Mouse (Mus musculus) forebrain, embryonic 15.5 days (tissue): ENCODE measurements at regions not wholly inside any gene's neighbourhood (a gene's known extent, or its start where the extent isn't known, plus 50 kb on each side); places are given as distances from the start of the nearest gene placed in this dataset.

ENCODE experiments used
- ATAC-seq: fragments of 200-750 bp; cut with Nextera tagmentation; replicated peaks from 2 replicates; pipeline ENCODE4 v1.8.0; 2017; ENCODE audit warnings: mild to moderate bottlenecking, moderate TSS enrichment, moderate library complexity
- H3K27ac ChIP-seq: fragments of 300-500 bp; sonication (generic); replicated peaks from 2 replicates; pipeline ENCODE4 v1.5.1; 2015; ENCODE audit warnings: mild to moderate bottlenecking, inconsistent platforms
- H3K27me3 ChIP-seq: fragments of 300-500 bp; sonication (generic); 2 replicates; pipeline ENCODE4 v1.6.1; 2015; ENCODE audit warnings: inconsistent platforms
- H3K36me3 ChIP-seq: fragments of 300-500 bp; sonication (generic); 2 replicates; pipeline ENCODE4 v1.6.1; 2015; ENCODE audit warnings: mild to moderate bottlenecking, inconsistent platforms
- H3K4me1 ChIP-seq: fragments of 300-500 bp; sonication (generic); 2 replicates; pipeline ENCODE4 v1.6.1; 2015; ENCODE audit warnings: inconsistent platforms
- H3K4me2 ChIP-seq: fragments of 300-500 bp; sonication (generic); replicated peaks from 2 replicates; pipeline ENCODE4 v1.6.1; 2015; ENCODE audit warnings: mild to moderate bottlenecking, inconsistent platforms
- H3K4me3 ChIP-seq: fragments of 300-500 bp; sonication (generic); 2 replicates; pipeline ENCODE4 v1.5.1; 2015; ENCODE audit warnings: mild to moderate bottlenecking, inconsistent platforms
- H3K9ac ChIP-seq: fragments of 300-500 bp; sonication (generic); replicated peaks from 2 replicates; pipeline ENCODE4 v1.6.1; 2015; ENCODE audit warnings: mild to moderate bottlenecking, inconsistent platforms
- H3K9me3 ChIP-seq: fragments of 300-500 bp; sonication (generic); 2 replicates; pipeline ENCODE4 v1.6.1; 2016; ENCODE audit warnings: inconsistent platforms
- WGBS: fragments of 180-500 bp; shearing (Covaris S2); methylation state at CpG from one replicate; pipeline ENCODE4 v1.1.7; 2015; ENCODE audit warnings: mixed read lengths; 5-methylcytosine and 5-hydroxymethylcytosine counted together

- H3K4me3 ChIP-seq, result no peak overlapping the region
- no peaks in the 10 kb centered on the region for H3K27me3 ChIP-seq
- H3K36me3 ChIP-seq, result no peaks in the 10 kb centered on the region
- H3K9me3 ChIP-seq, result no peaks in the 10 kb centered on the region
- no peak overlapping the region for H3K9ac ChIP-seq
- peaks cover 18% of the 10 kb centered on the region for H3K4me1 ChIP-seq
- H3K4me2 ChIP-seq, result 0 out of 2 replicates have a peak overlapping the region, but pooled peaks have one; percentile 2
- no peak overlapping the region for H3K27ac ChIP-seq
- ATAC-seq, result peak; percentile 90
- WGBS, result 27% methylated on average over 8 of the region's 8 CpGs
Observed at GRCm38 (mm10) chr4:35372528-35373212, 146.7 kb upstream of the C9orf72 start.

GRCm38 (mm10) chr4:35364161-35364560, 138.2 kb upstream of the C9orf72 start:
- no peaks in the 10 kb centered on the region for H3K9me3 ChIP-seq
- H3K4me3 ChIP-seq, result no peak overlapping the region
- H3K4me1 ChIP-seq, result 0 out of 2 replicates have a peak, but pooled peaks cover 1% of the 10 kb centered on the region
- H3K36me3 ChIP-seq, result no peaks in the 10 kb centered on the region
- H3K9ac ChIP-seq, result no peak overlapping the region
- WGBS, result 71% methylated on average over 7 of the region's 7 CpGs
- H3K27me3 ChIP-seq, result no peaks in the 10 kb centered on the region
- H3K4me2 ChIP-seq, result no peak overlapping the region
- no peak overlapping the region for H3K27ac ChIP-seq
- no peak for ATAC-seq

- ATAC-seq, result no peak
- Histone ChIP-seq H3K27ac (no peak overlapping the region), H3K9me3 (no peaks in the 10 kb centered on the region), H3K4me2 (no peak overlapping the region), H3K4me3 (no peak overlapping the region), H3K4me1 (0 out of 2 replicates have a peak, but pooled peaks cover 2% of the 10 kb centered on the region), H3K9ac (no peak overlapping the region), H3K27me3 (no peaks in the 10 kb centered on the region), H3K36me3 (no peaks in the 10 kb centered on the region)
- WGBS, result 80% methylated on average over 3 of the region's 3 CpGs
Observed at GRCm38 (mm10) chr4:35362176-35362575, 136.2 kb upstream of the C9orf72 start.

- Histone ChIP-seq H3K9me3 (no peaks in the 10 kb centered on the region), H3K9ac (no peak overlapping the region), H3K4me1 (peaks cover 6% of the 10 kb centered on the region; the same call in 1 of the 2 replicates), H3K4me2 (no peak overlapping the region), H3K4me3 (no peak overlapping the region), H3K27me3 (no peaks in the 10 kb centered on the region), H3K36me3 (no peaks in the 10 kb centered on the region), H3K27ac (no peak overlapping the region)
- WGBS, result 84% methylated on average over 3 of the region's 3 CpGs
- no peak for ATAC-seq
Observed at GRCm38 (mm10) chr4:35359376-35359775, 133.4 kb upstream of the C9orf72 start.

GRCm38 (mm10) chr4:35356904-35357563, 131.1 kb upstream of the C9orf72 start:
- H3K27ac ChIP-seq, result peak overlapping the region; percentile 17; the same call in 1 of the 2 replicates
- peaks cover 9% of the 10 kb centered on the region for H3K4me1 ChIP-seq
- H3K36me3 ChIP-seq, result no peaks in the 10 kb centered on the region
- no peak overlapping the region for H3K4me2 ChIP-seq
- no peak overlapping the region for H3K4me3 ChIP-seq
- ATAC-seq, result peak; percentile 92
- no peaks in the 10 kb centered on the region for H3K9me3 ChIP-seq
- no peaks in the 10 kb centered on the region for H3K27me3 ChIP-seq
- 56% methylated on average over 12 of the region's 12 CpGs for WGBS
- H3K9ac ChIP-seq, result no peak overlapping the region

GRCm38 (mm10) chr4:35356051-35356450, 130.1 kb upstream of the C9orf72 start:
- no peak overlapping the region for H3K4me3 ChIP-seq
- H3K36me3 ChIP-seq, result no peaks in the 10 kb centered on the region
- no peak overlapping the region for H3K9ac ChIP-seq
- peaks cover 9% of the 10 kb centered on the region for H3K4me1 ChIP-seq
- 92% methylated on average over 6 of the region's 6 CpGs for WGBS
- no peak for ATAC-seq
- H3K27ac ChIP-seq, result no peak overlapping the region
- no peaks in the 10 kb centered on the region for H3K27me3 ChIP-seq
- no peak overlapping the region for H3K4me2 ChIP-seq
- no peaks in the 10 kb centered on the region for H3K9me3 ChIP-seq

GRCm38 (mm10) chr4:35354046-35354445, 128.1 kb upstream of the C9orf72 start:
- Histone ChIP-seq H3K27ac (no peak overlapping the region), H3K27me3 (no peaks in the 10 kb centered on the region), H3K9me3 (no peaks in the 10 kb centered on the region), H3K4me2 (no peak overlapping the region), H3K9ac (no peak overlapping the region), H3K4me3 (no peak overlapping the region), H3K36me3 (no peaks in the 10 kb centered on the region), H3K4me1 (peaks cover 9% of the 10 kb centered on the region)
- 67% methylated on average over 14 of the region's 14 CpGs for WGBS
- no peak for ATAC-seq

GRCm38 (mm10) chr4:35352606-35353005, 126.6 kb upstream of the C9orf72 start:
- H3K27me3 ChIP-seq, result no peaks in the 10 kb centered on the region
- no peak overlapping the region for H3K4me2 ChIP-seq
- no peak overlapping the region for H3K9ac ChIP-seq
- H3K4me3 ChIP-seq, result no peak overlapping the region
- H3K9me3 ChIP-seq, result no peaks in the 10 kb centered on the region
- WGBS, result 73% methylated on average over 1 of the region's 1 CpGs
- H3K36me3 ChIP-seq, result no peaks in the 10 kb centered on the region
- no peak overlapping the region for H3K27ac ChIP-seq
- peaks cover 9% of the 10 kb centered on the region for H3K4me1 ChIP-seq
- ATAC-seq, result no peak

GRCm38 (mm10) chr4:35350465-35350864, 124.5 kb upstream of the C9orf72 start:
- ATAC-seq, result no peak
- no peaks in the 10 kb centered on the region for H3K36me3 ChIP-seq
- peaks cover 3% of the 10 kb centered on the region; the same call in 1 of the 2 replicates for H3K4me1 ChIP-seq
- no peak overlapping the region for H3K27ac ChIP-seq
- WGBS, result 89% methylated on average over 3 of the region's 3 CpGs
- H3K9ac ChIP-seq, result no peak overlapping the region
- no peak overlapping the region for H3K4me2 ChIP-seq
- no peaks in the 10 kb centered on the region for H3K9me3 ChIP-seq
- no peak overlapping the region for H3K4me3 ChIP-seq
- H3K27me3 ChIP-seq, result no peaks in the 10 kb centered on the region

- 84% methylated on average over 3 of the region's 3 CpGs for WGBS
- Histone ChIP-seq H3K9ac (no peak overlapping the region), H3K4me2 (no peak overlapping the region), H3K9me3 (no peaks in the 10 kb centered on the region), H3K36me3 (no peaks in the 10 kb centered on the region), H3K4me3 (no peak overlapping the region), H3K27me3 (no peaks in the 10 kb centered on the region), H3K4me1 (no peaks in the 10 kb centered on the region), H3K27ac (no peak overlapping the region)
- ATAC-seq, result no peak
Observed at GRCm38 (mm10) chr4:35347609-35348008, 121.6 kb upstream of the C9orf72 start.

- no peak for ATAC-seq
- H3K27ac ChIP-seq, result no peak overlapping the region
- no peaks in the 10 kb centered on the region for H3K4me1 ChIP-seq
- 80% methylated on average over 1 of the region's 1 CpGs for WGBS
- H3K9ac ChIP-seq, result no peak overlapping the region
- no peak overlapping the region for H3K4me3 ChIP-seq
- H3K36me3 ChIP-seq, result no peaks in the 10 kb centered on the region
- H3K4me2 ChIP-seq, result no peak overlapping the region
- no peaks in the 10 kb centered on the region for H3K9me3 ChIP-seq
- no peaks in the 10 kb centered on the region for H3K27me3 ChIP-seq
Observed at GRCm38 (mm10) chr4:35343751-35344150, 117.8 kb upstream of the C9orf72 start.

- no peaks in the 10 kb centered on the region for H3K27me3 ChIP-seq
- WGBS, result 95% methylated on average over 1 of the region's 1 CpGs
- ATAC-seq, result no peak
- H3K9me3 ChIP-seq, result no peaks in the 10 kb centered on the region
- H3K4me2 ChIP-seq, result no peak overlapping the region
- H3K27ac ChIP-seq, result no peak overlapping the region
- no peaks in the 10 kb centered on the region for H3K36me3 ChIP-seq
- no peaks in the 10 kb centered on the region for H3K4me1 ChIP-seq
- no peak overlapping the region for H3K9ac ChIP-seq
- no peak overlapping the region for H3K4me3 ChIP-seq
Observed at GRCm38 (mm10) chr4:35331161-35331560, 105.2 kb upstream of the C9orf72 start.
